In the genomic region with DNA sequence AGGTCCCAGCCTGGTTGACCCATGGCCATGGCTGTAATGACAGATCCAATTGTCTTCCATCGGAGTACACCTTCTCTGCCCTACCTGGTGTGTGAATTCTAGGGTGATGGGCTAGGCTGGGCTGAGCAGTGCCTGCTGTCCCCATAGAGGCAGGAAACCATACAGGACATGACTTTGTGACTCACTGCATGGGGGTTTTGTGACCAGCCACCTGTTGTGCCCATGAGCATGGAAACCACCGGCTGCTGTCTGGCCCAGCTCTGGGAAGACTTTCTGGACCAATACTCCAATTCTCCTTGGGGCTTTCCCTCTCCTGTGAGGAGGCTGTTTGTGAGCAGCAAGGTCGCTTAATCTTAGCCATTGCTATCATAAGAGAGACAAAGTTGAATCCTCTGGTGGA, we compare ENCODE assay signal across 22 mouse cellular contexts. TPM values are rescaled to one million over a fixed set of nuclear protein-coding genes. Genes with fewer than 3 reads are reported as not detected.
DNase-seq lines count a peak whose midpoint lies in the region; ATAC-seq and TF ChIP-seq lines count a peak whose summit lies in the region.
"Had no signal": no experiment of that assay in that cellular context is flagged by ENCODE, and none has a peak within 500 bp of the region (broad histone marks: within the 10 kb centered on the region; RNA-seq: fewer than 3 reads in every experiment).

No protein-coding gene starts in this region.

- no peak for TF ChIP-seq POLR2A in kidney, adult 2 months (IDR thresholded peaks at IDR 0.05; ENCODE audit: low read depth, low read length)

- H3K4me2 ChIP-seq in heart, embryonic 12.5 days = peak overlapping the region; percentile 26
- 0 out of 2 replicates have a peak overlapping the region, but pooled peaks have one; percentile 9 for H3K4me2 ChIP-seq in midbrain, embryonic 16.5 days (ENCODE audit: low read length)
- H3K4me2 ChIP-seq: intestine, embryonic 15.5 days; liver, embryonic 11.5 days had no signal

- no peak overlapping the region for H3K4me3 ChIP-seq in heart, embryonic 12.5 days
- H3K4me3 ChIP-seq in kidney, adult 2 months (ENCODE audit: insufficient read depth, low read depth, low read length) = peak overlapping the region; percentile 36
- H3K4me3 ChIP-seq in midbrain, embryonic 16.5 days (ENCODE audit: low read depth, low read length) = no peak overlapping the region
- H3K4me3 ChIP-seq in midbrain, embryonic 10.5 days = no peak overlapping the region
- H3K4me3 ChIP-seq: gastrocnemius, adult 2 months; hindbrain, embryonic 10.5 days; intestine, embryonic 15.5 days; limb, embryonic 12.5 days; neural tube, embryonic 12.5 days had no signal

- 0 out of 2 replicates have a peak overlapping the region, but pooled peaks have one; percentile 18 for H3K9ac ChIP-seq in heart, embryonic 12.5 days
- H3K9ac ChIP-seq in midbrain, embryonic 16.5 days (ENCODE audit: low read depth, low read length) = no peak overlapping the region
- H3K9ac ChIP-seq: intestine, embryonic 15.5 days; limb, embryonic 12.5 days; liver, postnatal 0 days; neural tube, embryonic 12.5 days had no signal

- 0 out of 2 replicates have a peak overlapping the region, but pooled peaks have one; percentile 88 for H3K27ac ChIP-seq in heart, embryonic 12.5 days (ENCODE audit: poor library complexity, severe bottlenecking)
- peak overlapping the region; percentile 97 for H3K27ac ChIP-seq in kidney, adult 2 months (ENCODE audit: insufficient read depth, low read depth, low read length)
- H3K27ac ChIP-seq in midbrain, embryonic 16.5 days (ENCODE audit: low read length) = no peak overlapping the region
- H3K27ac ChIP-seq in midbrain, embryonic 10.5 days (replicated peaks) = no peak overlapping the region
- H3K27ac ChIP-seq: forebrain, embryonic 10.5 days; gastrocnemius, adult 2 months; hindbrain, embryonic 10.5 days; intestine, embryonic 15.5 days; limb, embryonic 12.5 days; macrophage; neural tube, embryonic 12.5 days had no signal

- peaks cover 51% of the 10 kb centered on the region for H3K4me1 ChIP-seq in heart, embryonic 12.5 days (replicated peaks)
- peaks cover 4% of the 10 kb centered on the region; the same call in 1 of the 2 replicates for H3K4me1 ChIP-seq in kidney, adult 2 months (ENCODE audit: control insufficient read depth, insufficient read depth, low read length)
- peaks cover 21% of the 10 kb centered on the region for H3K4me1 ChIP-seq in midbrain, embryonic 16.5 days (ENCODE audit: control insufficient read depth, insufficient read depth, low read length)
- peaks cover 41% of the 10 kb centered on the region for H3K4me1 ChIP-seq in midbrain, embryonic 10.5 days

- no peak for DNase-seq in heart, postnatal 36 days
- no peak for DNase-seq in kidney, adult 2 months
- no peak for DNase-seq in kidney, postnatal 25 days
- no peak for DNase-seq in midbrain, embryonic 10.5 days (ENCODE audit: low spot score)
- DNase-seq in ovary, postnatal 36 days (ENCODE audit: low spot score) = no peak
- DNase-seq: adrenal gland, adult 8-10 months; cerebellum, adult 11-12 months; gastrocnemius, adult 2 months; kidney, postnatal 4 days; liver, postnatal 0 days had no signal

- TF ChIP-seq CTCF in kidney, adult 2 months (conservative IDR thresholded peaks at IDR 0.05; ENCODE audit: insufficient read depth, insufficient read length, low read depth, low read length) = no peak

- WGBS in heart, embryonic 12.5 days = 69% methylated on average over 3 of the region's 3 CpGs
- WGBS in kidney, adult 2 months = 86% methylated on average over 3 of the region's 3 CpGs
- WGBS in midbrain, embryonic 16.5 days = 82% methylated on average over 3 of the region's 3 CpGs
- WGBS in midbrain, embryonic 10.5 days = 94% methylated on average over 3 of the region's 3 CpGs

- intact Hi-C loops in heart, postnatal 36 days (cut with DNase I) = no loop called here

- no peaks in the 10 kb centered on the region for H3K9me3 ChIP-seq in heart, embryonic 12.5 days (replicated peaks)
- no peaks in the 10 kb centered on the region for H3K9me3 ChIP-seq in midbrain, embryonic 16.5 days (replicated peaks; ENCODE audit: control insufficient read depth, low read length, poor library complexity, severe bottlenecking)
- no peaks in the 10 kb centered on the region for H3K9me3 ChIP-seq in midbrain, embryonic 10.5 days (replicated peaks)
- H3K9me3 ChIP-seq: forebrain, embryonic 10.5 days; hindbrain, embryonic 10.5 days; intestine, embryonic 15.5 days; limb, embryonic 12.5 days; neural tube, embryonic 12.5 days had no signal

- H3K27me3 ChIP-seq in heart, embryonic 12.5 days (replicated peaks) = peaks cover 4% of the 10 kb centered on the region; the same call in 1 of the 2 replicates
- no peaks in the 10 kb centered on the region for H3K27me3 ChIP-seq in kidney, adult 2 months (replicated peaks; ENCODE audit: control insufficient read depth, insufficient read depth, low read length)
- H3K27me3 ChIP-seq in midbrain, embryonic 16.5 days (ENCODE audit: control insufficient read depth, insufficient read depth, low read depth, low read length) = no peaks in the 10 kb centered on the region; the same call in 1 of the 2 replicates
- H3K27me3 ChIP-seq in midbrain, embryonic 10.5 days (ENCODE audit: low read depth, poor library complexity, severe bottlenecking) = peaks cover 20% of the 10 kb centered on the region
- H3K27me3 ChIP-seq: intestine, embryonic 15.5 days had no signal

- peaks cover 5% of the 10 kb centered on the region; the same call in 1 of the 2 replicates for H3K36me3 ChIP-seq in heart, embryonic 12.5 days
- H3K36me3 ChIP-seq in kidney, adult 2 months (ENCODE audit: control insufficient read depth, insufficient read depth, low read length) = no peaks in the 10 kb centered on the region
- no peaks in the 10 kb centered on the region for H3K36me3 ChIP-seq in midbrain, embryonic 16.5 days (ENCODE audit: control insufficient read depth, insufficient read depth, low read length)
- peaks cover 44% of the 10 kb centered on the region for H3K36me3 ChIP-seq in midbrain, embryonic 10.5 days
- H3K36me3 ChIP-seq: intestine, embryonic 15.5 days had no signal

- no peak for ATAC-seq in heart, embryonic 12.5 days (ENCODE audit: insufficient number of reproducible peaks, low FRiP score)
- ATAC-seq in midbrain, embryonic 16.5 days = no peak
- ATAC-seq: activated CD4-positive, CD25-positive, alpha-beta regulatory T cell, adult 4 months; intestine, embryonic 15.5 days; liver, postnatal 0 days; lung, postnatal 0 days had no signal

RNA-seq across cellular contexts. Expression of gene Aif1l, which starts 2.8 kb away (rescaled TPM):
- polyA plus RNA-seq in heart, embryonic 12.5 days (2016; fragmentation: Nextera tagmentation; extraction: Ambion mirVana) = 80.5 and 81.6 TPM in 2 replicates
- total RNA-seq in heart, postnatal 36 days (2021) = 1 to 10 TPM; 1.6 to 3.2 TPM
- 152 and 177 TPM in 2 replicates for polyA plus RNA-seq in kidney, adult 2 months (2012; rRNA removed)
- 27.0 and 28.3 TPM in 2 replicates for polyA plus RNA-seq in midbrain, embryonic 16.5 days (2015; fragmentation: Nextera tagmentation; extraction: Ambion mirVana)
- 68.3 and 76.2 TPM in 2 replicates for polyA plus RNA-seq in midbrain, embryonic 10.5 days (2016; fragmentation: Nextera tagmentation; extraction: Ambion mirVana)
- total RNA-seq: monocyte, adult 5-6 weeks had no signal
- polyA plus RNA-seq: activated CD4-positive, CD25-positive, alpha-beta regulatory T cell, adult 4 months; macrophage had no signal

RNA-seq across cellular contexts. Expression of gene Nup214, which starts 21.5 kb away (rescaled TPM):
- 59.8 and 63.4 TPM in 2 replicates for polyA plus RNA-seq in heart, embryonic 12.5 days (2016; fragmentation: Nextera tagmentation; extraction: Ambion mirVana)
- 10 to 100 TPM; 33.4 to 34.5 TPM for total RNA-seq in heart, postnatal 36 days (2021)
- polyA plus RNA-seq in kidney, adult 2 months (2012; rRNA removed) = 41.3 and 41.8 TPM in 2 replicates
- polyA plus RNA-seq in midbrain, embryonic 16.5 days (2015; fragmentation: Nextera tagmentation; extraction: Ambion mirVana) = 63.9 and 68.0 TPM in 2 replicates
- 97.2 and 104 TPM in 2 replicates for polyA plus RNA-seq in midbrain, embryonic 10.5 days (2016; fragmentation: Nextera tagmentation; extraction: Ambion mirVana)

Comparison
In these comparisons a context has a peak if more than half of its experiments do, and no peak if none do; other contexts are left out.
1. H3K27ac ChIP-seq: peak in heart, embryonic 12.5 days (single experiment) and kidney, adult 2 months (single experiment); none in midbrain, embryonic 16.5 days (single experiment) and midbrain, embryonic 10.5 days (single experiment).